Mouse (Mus musculus) heart, embryonic 10.5 days (tissue): ENCODE results near the gene Shb. TPM values are rescaled to one million over a fixed set of nuclear protein-coding genes. Genes with fewer than 3 reads are reported as not detected.
A peak's percentile ranks its signal among the peaks of the same experiment; 100 is the strongest.

Experiments
- DNase-seq: peaks from one replicate; pipeline ENCODE4 v3.0.0-alpha.2; 2017; ENCODE audit warnings: low spot score
- H3K27ac ChIP-seq: fragments of 300-500 bp; sonication (generic); 2 replicates; pipeline ENCODE4 v1.5.1; 2016; ENCODE audit warnings: mild to moderate bottlenecking
- H3K27me3 ChIP-seq: fragments of 300-500 bp; sonication (generic); 2 replicates; pipeline ENCODE4 v1.6.1; 2016; ENCODE audit warnings: mild to moderate bottlenecking; ENCODE audit not compliant: poor library complexity, insufficient read depth, severe bottlenecking
- H3K36me3 ChIP-seq: fragments of 300-500 bp; sonication (generic); 2 replicates; pipeline ENCODE4 v1.6.1; 2016; ENCODE audit warnings: mild to moderate bottlenecking, moderate library complexity
- H3K4me1 ChIP-seq: fragments of 300-500 bp; sonication (generic); 2 replicates; pipeline ENCODE4 v1.6.1; 2016; ENCODE audit warnings: mild to moderate bottlenecking
- H3K4me3 ChIP-seq: fragments of 300-500 bp; sonication (generic); 2 replicates; pipeline ENCODE4 v1.5.1; 2016; ENCODE audit warnings: mild to moderate bottlenecking, moderate library complexity
- H3K9me3 ChIP-seq: fragments of 300-500 bp; sonication (generic); 2 replicates; pipeline ENCODE4 v1.6.1; 2016; ENCODE audit warnings: mild to moderate bottlenecking, moderate library complexity
- WGBS: fragments of 180-500 bp; shearing (Covaris S2); methylation state at CpG from one replicate; pipeline ENCODE4 v1.1.7; 2016; 5-methylcytosine and 5-hydroxymethylcytosine counted together
- polyA plus RNA-seq: library from polyadenylated mRNA; unstranded; fragments of >200 nt; fragmentation: Nextera tagmentation; extraction: Ambion mirVana; gene quantifications from 2 replicates; pipeline ENCODE4 v1.2.1, GENCODE M21; 2016

Shb gene
- polyA plus RNA-seq, 1 experiment from 2014 or later, result 8.2 TPM

GRCm38 (mm10) chr4:45431316-45431715 lies 101.0 kb downstream of the Shb start:
- Histone ChIP-seq H3K27me3 (no peaks in the 10 kb centered on the region; the same call in 1 of the 2 replicates), H3K4me1 (peaks cover 51% of the 10 kb centered on the region), H3K4me3 (no peak overlapping the region), H3K27ac (no peak overlapping the region), H3K9me3 (no peaks in the 10 kb centered on the region), H3K36me3 (peaks cover 19% of the 10 kb centered on the region)
- WGBS, result 86% methylated on average over 3 of the region's 3 CpGs
- DNase-seq, result no peak

- WGBS, result 85% methylated on average over 7 of the region's 7 CpGs
- Histone ChIP-seq H3K36me3 (peaks cover 15% of the 10 kb centered on the region; the same call in 1 of the 2 replicates), H3K27me3 (no peaks in the 10 kb centered on the region; the same call in 1 of the 2 replicates), H3K9me3 (no peaks in the 10 kb centered on the region), H3K27ac (no peak overlapping the region), H3K4me3 (no peak overlapping the region), H3K4me1 (peaks cover 35% of the 10 kb centered on the region)
- DNase-seq, result no peak
These were observed 102.8 kb downstream of the Shb start for GRCm38 (mm10) chr4:45429451-45429850.

GRCm38 (mm10) chr4:45426724-45427457 lies 105.4 kb downstream of the Shb start:
- no peak for DNase-seq
- H3K4me1 ChIP-seq, result peaks cover 41% of the 10 kb centered on the region
- H3K27ac ChIP-seq, result no peak overlapping the region
- H3K4me3 ChIP-seq, result no peak overlapping the region
- peaks cover 9% of the 10 kb centered on the region; the same call in 1 of the 2 replicates for H3K36me3 ChIP-seq
- WGBS, result 74% methylated on average over 13 of the region's 13 CpGs
- no peaks in the 10 kb centered on the region; the same call in 1 of the 2 replicates for H3K27me3 ChIP-seq
- no peaks in the 10 kb centered on the region for H3K9me3 ChIP-seq

GRCm38 (mm10) chr4:45423406-45423805 lies 108.9 kb downstream of the Shb start:
- H3K9me3 ChIP-seq, result no peaks in the 10 kb centered on the region
- peak overlapping the region; percentile 42 for H3K27ac ChIP-seq
- 33% methylated on average over 8 of the region's 8 CpGs for WGBS
- H3K27me3 ChIP-seq, result no peaks in the 10 kb centered on the region; the same call in 1 of the 2 replicates
- peaks cover 6% of the 10 kb centered on the region; the same call in 1 of the 2 replicates for H3K36me3 ChIP-seq
- no peak for DNase-seq
- no peak overlapping the region for H3K4me3 ChIP-seq
- peaks cover 43% of the 10 kb centered on the region for H3K4me1 ChIP-seq

GRCm38 (mm10) chr4:45422640-45423039 lies 109.6 kb downstream of the Shb start:
- Histone ChIP-seq H3K27ac (peak overlapping the region; percentile 74), H3K4me1 (peaks cover 50% of the 10 kb centered on the region), H3K27me3 (no peaks in the 10 kb centered on the region), H3K36me3 (peaks cover 6% of the 10 kb centered on the region; the same call in 1 of the 2 replicates), H3K9me3 (no peaks in the 10 kb centered on the region), H3K4me3 (no peak overlapping the region)
- DNase-seq, result no peak
- WGBS, result 71% methylated on average over 10 of the region's 10 CpGs

- DNase-seq, result no peak
- WGBS, result 80% methylated on average over 11 of the region's 11 CpGs
- no peaks in the 10 kb centered on the region for H3K9me3 ChIP-seq
- H3K27ac ChIP-seq, result 0 out of 2 replicates have a peak overlapping the region, but pooled peaks have one; percentile 7
- H3K4me1 ChIP-seq, result peaks cover 47% of the 10 kb centered on the region
- no peak overlapping the region for H3K4me3 ChIP-seq
- peaks cover 6% of the 10 kb centered on the region; the same call in 1 of the 2 replicates for H3K36me3 ChIP-seq
- H3K27me3 ChIP-seq, result no peaks in the 10 kb centered on the region
These were observed 110.6 kb downstream of the Shb start for GRCm38 (mm10) chr4:45421519-45422260.

- peaks cover 6% of the 10 kb centered on the region; the same call in 1 of the 2 replicates for H3K36me3 ChIP-seq
- WGBS, result 62% methylated on average over 3 of the region's 3 CpGs
- no peak for DNase-seq
- 0 out of 2 replicates have a peak, but pooled peaks cover 3% of the 10 kb centered on the region for H3K27me3 ChIP-seq
- no peaks in the 10 kb centered on the region for H3K9me3 ChIP-seq
- H3K4me1 ChIP-seq, result peaks cover 41% of the 10 kb centered on the region
- no peak overlapping the region for H3K4me3 ChIP-seq
- no peak overlapping the region for H3K27ac ChIP-seq
These were observed 111.5 kb downstream of the Shb start for GRCm38 (mm10) chr4:45420733-45421132.

GRCm38 (mm10) chr4:45419051-45419450 lies 113.2 kb downstream of the Shb start:
- H3K9me3 ChIP-seq, result no peaks in the 10 kb centered on the region
- H3K27me3 ChIP-seq, result 0 out of 2 replicates have a peak, but pooled peaks cover 3% of the 10 kb centered on the region
- H3K36me3 ChIP-seq, result peaks cover 6% of the 10 kb centered on the region; the same call in 1 of the 2 replicates
- no peak overlapping the region; the same call in 1 of the 2 replicates for H3K27ac ChIP-seq
- H3K4me3 ChIP-seq, result no peak overlapping the region
- H3K4me1 ChIP-seq, result peaks cover 38% of the 10 kb centered on the region
- DNase-seq, result no peak
- 80% methylated on average over 4 of the region's 4 CpGs for WGBS

GRCm38 (mm10) chr4:45418229-45418950 lies 113.9 kb downstream of the Shb start:
- peak overlapping the region; percentile 47 for H3K27ac ChIP-seq
- DNase-seq, result no peak
- H3K36me3 ChIP-seq, result 0 out of 2 replicates have a peak, but pooled peaks cover 2% of the 10 kb centered on the region
- H3K4me3 ChIP-seq, result no peak overlapping the region
- WGBS, result 22% methylated on average over 11 of the region's 11 CpGs
- H3K9me3 ChIP-seq, result no peaks in the 10 kb centered on the region
- 0 out of 2 replicates have a peak, but pooled peaks cover 3% of the 10 kb centered on the region for H3K27me3 ChIP-seq
- peaks cover 31% of the 10 kb centered on the region for H3K4me1 ChIP-seq

GRCm38 (mm10) chr4:45416314-45416713 lies 116.0 kb downstream of the Shb start:
- H3K4me1 ChIP-seq, result peaks cover 35% of the 10 kb centered on the region
- no peaks in the 10 kb centered on the region for H3K36me3 ChIP-seq
- no peak overlapping the region for H3K4me3 ChIP-seq
- DNase-seq, result no peak
- no peaks in the 10 kb centered on the region for H3K9me3 ChIP-seq
- no peak overlapping the region for H3K27ac ChIP-seq
- H3K27me3 ChIP-seq, result 0 out of 2 replicates have a peak, but pooled peaks cover 8% of the 10 kb centered on the region
- WGBS, result 72% methylated on average over 7 of the region's 7 CpGs

GRCm38 (mm10) chr4:45413674-45414338 lies 118.5 kb downstream of the Shb start:
- no peaks in the 10 kb centered on the region for H3K9me3 ChIP-seq
- 0 out of 2 replicates have a peak, but pooled peaks cover 11% of the 10 kb centered on the region for H3K27me3 ChIP-seq
- H3K36me3 ChIP-seq, result no peaks in the 10 kb centered on the region
- no peak overlapping the region for H3K27ac ChIP-seq
- no peak for DNase-seq
- peaks cover 32% of the 10 kb centered on the region for H3K4me1 ChIP-seq
- H3K4me3 ChIP-seq, result no peak overlapping the region
- 82% methylated on average over 9 of the region's 9 CpGs for WGBS
